Mouse (Mus musculus): ENCODE results near the gene Cntn4. TPM values are rescaled to one million over a fixed set of nuclear protein-coding genes. Genes with fewer than 3 reads are reported as not detected.

The Cntn4 gene
- polyA plus RNA-seq, 1 experiment from 2014 or later, result 28.0 TPM

DNA sequence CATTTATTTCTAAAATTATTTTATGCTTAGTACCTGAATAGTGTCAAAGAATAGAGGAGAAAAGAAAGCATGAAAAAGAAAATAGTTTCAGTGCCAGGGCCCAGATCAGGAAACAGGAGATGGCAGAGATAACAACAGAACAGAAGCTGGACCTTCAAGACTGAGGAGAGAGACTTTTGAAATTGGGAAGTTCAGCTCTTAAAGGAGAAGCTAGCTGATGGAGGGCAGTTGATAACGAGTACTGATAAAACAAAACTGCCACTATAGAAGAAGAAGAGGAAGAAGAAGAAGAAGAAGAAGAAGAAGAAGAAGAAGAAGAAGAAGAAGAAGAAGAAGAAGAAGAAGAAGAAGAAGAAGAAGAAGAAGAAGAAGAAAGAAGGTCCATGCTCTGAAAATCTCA, 1050.2 kb downstream of the Cntn4 start:
- Histone ChIP-seq H3K4me1 (replicated peaks) (no peaks in the 10 kb centered on the region), H3K36me3 (no peaks in the 10 kb centered on the region), H3K4me2 (no peak overlapping the region), H3K4me3 (no peak overlapping the region), H3K27me3 (no peaks in the 10 kb centered on the region), H3K27ac (replicated peaks) (no peak overlapping the region), H3K9ac (no peak overlapping the region), H3K9me3 (no peaks in the 10 kb centered on the region)
- WGBS, result 81% methylated on average over 1 of the region's 1 CpGs
- no peak for ATAC-seq (ENCODE audit: low FRiP score, low read depth)

DNA sequence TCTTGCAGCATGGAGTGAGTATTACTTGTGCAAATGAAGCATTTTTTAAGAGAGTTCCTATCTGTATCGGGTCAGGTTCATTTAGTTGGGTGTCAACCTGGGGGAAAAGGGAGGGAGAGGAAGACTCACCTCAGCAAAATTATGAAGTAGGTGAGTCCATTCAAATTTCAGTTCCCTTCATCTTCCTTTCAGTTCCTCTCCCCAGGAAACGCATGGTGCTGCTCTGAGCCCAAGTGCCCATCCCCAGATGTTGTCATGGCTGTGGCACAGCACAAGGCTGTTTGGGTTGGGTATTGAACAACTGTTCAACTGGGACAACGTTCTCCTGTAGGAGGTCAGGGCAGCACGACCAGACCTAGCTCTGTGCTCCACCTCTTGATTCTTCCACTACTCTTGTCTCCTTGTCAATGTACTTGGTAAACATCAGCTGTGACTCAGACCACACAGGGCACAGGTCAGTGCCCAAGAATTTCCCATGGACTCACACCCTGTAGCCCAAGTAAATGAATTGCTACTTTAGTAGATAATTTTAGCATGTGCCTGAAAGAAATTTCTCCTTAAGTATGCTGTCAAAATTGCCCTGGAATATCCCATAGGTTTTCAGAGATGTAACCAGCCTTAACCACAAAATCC, 1052.3 kb downstream of the Cntn4 start:
- 85% methylated on average over 4 of the region's 4 CpGs for WGBS
- no peaks in the 10 kb centered on the region for H3K36me3 ChIP-seq
- no peak for ATAC-seq (ENCODE audit: low FRiP score, low read depth)
- H3K9ac ChIP-seq, result no peak overlapping the region
- no peaks in the 10 kb centered on the region for H3K27me3 ChIP-seq
- no peaks in the 10 kb centered on the region for H3K9me3 ChIP-seq
- H3K27ac ChIP-seq (replicated peaks), result no peak overlapping the region
- H3K4me3 ChIP-seq, result no peak overlapping the region
- H3K4me1 ChIP-seq (replicated peaks), result no peaks in the 10 kb centered on the region
- no peak overlapping the region for H3K4me2 ChIP-seq

DNA sequence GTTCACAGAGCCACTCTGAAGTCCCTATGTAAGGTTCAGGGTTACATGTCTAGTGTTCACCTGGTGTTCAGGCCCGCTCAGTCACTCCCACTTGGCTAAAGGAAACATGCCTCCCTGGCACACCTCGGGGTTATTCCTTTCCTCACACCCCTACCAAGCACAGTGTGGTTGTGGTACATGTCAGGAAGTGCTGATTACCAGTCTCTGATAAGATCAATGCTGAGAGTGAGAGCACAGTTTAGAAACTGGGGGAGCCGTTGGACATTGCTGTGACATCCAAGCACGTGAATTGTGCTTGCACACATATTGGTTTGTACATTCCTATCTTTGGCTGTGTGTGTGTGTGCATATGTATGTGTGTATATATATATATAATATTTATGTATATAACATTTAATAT, 1055.1 kb downstream of the Cntn4 start:
- Histone ChIP-seq H3K4me1 (replicated peaks) (no peaks in the 10 kb centered on the region), H3K36me3 (no peaks in the 10 kb centered on the region), H3K9ac (no peak overlapping the region), H3K4me3 (no peak overlapping the region), H3K9me3 (no peaks in the 10 kb centered on the region), H3K27ac (replicated peaks) (no peak overlapping the region), H3K27me3 (no peaks in the 10 kb centered on the region), H3K4me2 (no peak overlapping the region)
- WGBS, result 89% methylated on average over 4 of the region's 4 CpGs
- ATAC-seq (ENCODE audit: low FRiP score, low read depth), result no peak

DNA sequence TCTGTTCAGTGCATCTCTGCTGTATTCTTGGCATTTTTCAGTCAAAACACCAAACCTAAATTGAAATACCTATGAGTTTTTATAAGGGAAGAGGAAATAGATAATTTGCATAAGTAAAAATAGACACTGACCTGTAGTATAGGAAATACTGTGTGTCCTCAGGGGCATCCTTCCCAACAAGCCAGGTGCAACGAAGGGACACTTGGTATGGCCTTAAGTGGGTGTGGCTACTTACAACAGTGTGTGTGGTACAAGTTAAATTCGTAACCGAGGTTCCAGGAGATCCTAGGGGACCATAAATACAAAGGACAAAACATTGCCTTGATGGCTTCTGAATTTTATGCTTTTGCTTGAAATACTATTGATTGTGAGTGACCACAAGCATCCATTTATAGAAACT, 1060.8 kb downstream of the Cntn4 start:
- no peak for ATAC-seq (ENCODE audit: low FRiP score, low read depth)
- no peaks in the 10 kb centered on the region for H3K36me3 ChIP-seq
- no peak overlapping the region for H3K27ac ChIP-seq (replicated peaks)
- WGBS, result 77% methylated on average over 3 of the region's 3 CpGs
- H3K27me3 ChIP-seq, result no peaks in the 10 kb centered on the region
- no peaks in the 10 kb centered on the region for H3K9me3 ChIP-seq
- no peaks in the 10 kb centered on the region for H3K4me1 ChIP-seq (replicated peaks)
- H3K4me2 ChIP-seq, result no peak overlapping the region
- no peak overlapping the region for H3K4me3 ChIP-seq
- no peak overlapping the region for H3K9ac ChIP-seq

DNA sequence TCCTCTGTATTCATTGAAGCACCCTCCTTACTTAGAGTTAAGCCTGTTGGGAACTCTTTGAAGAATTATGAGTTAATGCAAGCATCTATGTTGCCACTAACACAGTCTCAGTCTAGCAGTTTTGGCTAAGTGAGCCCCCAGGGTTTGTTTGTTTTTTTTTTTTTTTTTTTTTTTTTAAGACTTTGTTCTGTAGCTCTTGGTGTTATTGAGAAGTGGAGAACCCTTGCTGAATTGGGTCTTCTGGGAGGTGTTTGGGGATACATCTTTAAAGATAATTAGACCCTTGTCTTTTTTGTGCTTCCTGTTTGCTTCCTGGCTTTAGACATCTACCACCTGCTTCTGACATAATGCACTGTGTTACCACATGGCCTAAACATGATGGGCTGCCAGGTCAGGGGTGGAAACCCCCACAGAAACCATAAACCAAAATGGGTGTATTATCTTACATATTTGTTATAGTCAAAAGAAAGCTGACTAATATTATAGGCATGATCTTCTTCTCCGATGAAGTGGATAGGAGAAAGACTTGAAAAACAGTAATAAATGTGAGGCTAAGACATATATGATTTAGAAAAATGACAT, 1062.9 kb downstream of the Cntn4 start:
- Histone ChIP-seq H3K4me3 (no peak overlapping the region), H3K4me2 (no peak overlapping the region), H3K9me3 (no peaks in the 10 kb centered on the region), H3K9ac (no peak overlapping the region), H3K27ac (replicated peaks) (no peak overlapping the region), H3K27me3 (no peaks in the 10 kb centered on the region), H3K4me1 (replicated peaks) (no peaks in the 10 kb centered on the region), H3K36me3 (no peaks in the 10 kb centered on the region)
- 91% methylated on average over 1 of the region's 1 CpGs for WGBS
- ATAC-seq (ENCODE audit: low FRiP score, low read depth), result no peak

DNA sequence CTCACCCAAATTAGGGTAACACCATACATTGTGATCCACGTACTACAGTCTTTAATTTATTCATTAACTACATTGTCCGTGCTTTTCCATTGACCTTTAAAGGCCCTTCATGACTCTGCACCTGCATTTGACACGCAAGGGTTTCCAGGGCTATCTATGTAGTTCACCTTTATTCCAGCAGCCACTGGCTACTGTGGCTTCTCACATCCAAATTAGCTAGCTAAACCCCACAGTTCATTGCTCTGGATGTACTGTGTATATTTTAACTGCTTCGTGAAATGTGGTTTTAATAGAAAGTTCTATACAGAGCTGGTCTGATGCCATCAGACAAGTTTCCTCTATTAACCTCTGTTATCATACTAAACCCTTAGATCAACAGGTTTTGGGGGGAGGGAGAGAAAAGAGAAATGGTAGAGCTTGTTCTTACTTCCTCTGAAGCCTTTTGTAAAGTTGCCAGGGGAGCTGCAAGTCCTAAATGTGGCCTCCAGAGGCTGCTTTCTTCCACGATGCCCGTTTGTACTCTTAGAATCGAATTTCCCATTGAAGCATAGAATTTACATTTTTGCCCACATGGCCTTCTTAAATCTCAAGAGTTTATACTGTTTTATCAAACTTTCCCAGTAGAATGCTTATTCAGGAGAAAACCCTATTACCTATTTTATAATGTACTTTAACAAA, 1066.2 kb downstream of the Cntn4 start:
- Histone ChIP-seq H3K36me3 (no peaks in the 10 kb centered on the region), H3K4me2 (no peak overlapping the region), H3K4me1 (replicated peaks) (no peaks in the 10 kb centered on the region), H3K9me3 (no peaks in the 10 kb centered on the region), H3K9ac (no peak overlapping the region), H3K27ac (replicated peaks) (no peak overlapping the region), H3K4me3 (no peak overlapping the region), H3K27me3 (no peaks in the 10 kb centered on the region)
- WGBS, result 80% methylated on average over 7 of the region's 7 CpGs
- ATAC-seq (ENCODE audit: low FRiP score, low read depth), result no peak

DNA sequence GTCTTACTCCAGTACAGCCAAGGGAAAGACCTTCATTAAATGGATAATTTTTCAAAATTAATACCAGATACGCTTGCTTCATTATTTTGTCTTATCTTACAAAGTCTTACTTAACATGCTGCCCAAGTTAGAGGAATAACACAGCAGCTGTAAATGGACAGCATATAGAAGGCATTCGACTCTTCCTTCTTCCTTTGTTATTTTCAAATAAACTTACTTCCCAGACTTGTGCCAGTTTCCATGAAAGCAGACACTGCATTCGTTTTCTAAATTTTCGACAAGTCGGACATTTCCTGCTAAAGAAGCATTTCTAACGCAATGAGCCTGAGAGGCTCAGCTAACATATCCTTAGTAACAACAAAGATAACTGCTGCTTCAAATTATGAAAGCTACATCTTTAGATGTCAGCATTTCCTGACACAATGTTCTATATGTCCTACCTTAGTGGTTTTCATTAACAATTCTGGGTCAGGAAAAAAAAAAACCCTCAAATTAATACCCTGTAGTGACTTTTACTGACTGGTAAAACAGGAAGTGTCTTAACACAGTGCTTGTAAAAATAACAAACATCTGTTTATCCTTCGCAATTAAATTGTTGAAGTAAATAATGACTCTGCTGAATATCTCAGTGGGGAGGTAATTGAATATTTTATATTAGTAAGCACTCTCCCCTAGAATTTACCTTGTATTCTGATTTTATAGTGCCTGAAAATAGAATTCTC, 1068.4 kb downstream of the Cntn4 start:
- Histone ChIP-seq H3K27me3 (no peaks in the 10 kb centered on the region), H3K4me3 (no peak overlapping the region), H3K4me2 (no peak overlapping the region), H3K9ac (no peak overlapping the region), H3K9me3 (no peaks in the 10 kb centered on the region), H3K27ac (replicated peaks) (no peak overlapping the region), H3K36me3 (no peaks in the 10 kb centered on the region), H3K4me1 (replicated peaks) (no peaks in the 10 kb centered on the region)
- ATAC-seq (ENCODE audit: low FRiP score, low read depth), result no peak
- 81% methylated on average over 7 of the region's 7 CpGs for WGBS

DNA sequence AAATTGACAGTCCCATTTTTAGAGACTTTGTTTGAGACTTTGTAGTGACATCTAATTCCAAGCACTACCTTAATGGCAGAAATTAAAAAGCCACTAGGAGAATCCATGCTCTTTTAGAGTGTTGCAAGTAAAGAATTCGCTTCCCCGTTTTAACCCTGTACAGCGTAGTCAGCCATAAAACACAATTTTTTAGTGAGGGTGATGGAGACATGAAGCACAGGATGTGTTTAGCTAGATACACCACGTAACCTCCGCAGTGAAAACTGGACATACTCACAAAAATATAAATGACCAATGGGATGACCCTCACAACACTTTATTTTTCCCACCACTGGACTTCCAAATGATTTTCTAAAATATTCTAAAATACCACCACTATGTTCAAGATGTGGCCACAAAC, 1069.8 kb downstream of the Cntn4 start:
- no peaks in the 10 kb centered on the region for H3K27me3 ChIP-seq
- no peaks in the 10 kb centered on the region for H3K9me3 ChIP-seq
- no peak for ATAC-seq (ENCODE audit: low FRiP score, low read depth)
- no peak overlapping the region for H3K4me2 ChIP-seq
- no peak overlapping the region for H3K4me3 ChIP-seq
- 96% methylated on average over 5 of the region's 5 CpGs for WGBS
- no peaks in the 10 kb centered on the region for H3K36me3 ChIP-seq
- H3K4me1 ChIP-seq (replicated peaks), result no peaks in the 10 kb centered on the region
- no peak overlapping the region for H3K27ac ChIP-seq (replicated peaks)
- no peak overlapping the region for H3K9ac ChIP-seq

DNA sequence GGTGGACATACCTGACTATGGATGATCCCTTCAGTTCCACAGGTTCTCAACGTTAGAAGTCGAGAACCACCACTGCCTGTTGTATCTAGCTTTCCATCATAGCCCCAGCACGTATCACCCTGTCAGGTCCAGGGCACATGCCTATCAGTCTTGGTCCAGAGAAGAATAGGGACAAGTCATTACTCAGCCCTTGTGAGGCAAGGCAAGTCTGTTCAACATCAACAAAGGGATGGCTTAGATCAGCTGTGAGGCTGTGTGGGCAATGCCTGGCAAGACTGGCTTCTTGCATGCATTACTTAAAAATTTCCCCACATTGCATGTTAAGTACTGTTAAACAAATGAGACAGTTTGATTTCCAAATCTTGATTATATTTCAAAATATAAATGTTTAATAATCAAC, 1070.3 kb downstream of the Cntn4 start:
- Histone ChIP-seq H3K4me2 (no peak overlapping the region), H3K4me3 (no peak overlapping the region), H3K27me3 (no peaks in the 10 kb centered on the region), H3K4me1 (replicated peaks) (no peaks in the 10 kb centered on the region), H3K36me3 (no peaks in the 10 kb centered on the region), H3K27ac (replicated peaks) (no peak overlapping the region), H3K9me3 (no peaks in the 10 kb centered on the region), H3K9ac (no peak overlapping the region)
- ATAC-seq (ENCODE audit: low FRiP score, low read depth), result no peak
- 84% methylated on average over 3 of the region's 3 CpGs for WGBS
